In genomic region chr6:49189363-49189762, GRCm38 (mm10) we compare ENCODE assay signal across 10 mouse cellular contexts. TPM values are rescaled to one million over a fixed set of nuclear protein-coding genes. Genes with fewer than 3 reads are reported as not detected.
DNase-seq lines count a peak whose midpoint lies in the region; ATAC-seq and TF ChIP-seq lines count a peak whose summit lies in the region.
"Had no signal": no experiment of that assay in that cellular context is flagged by ENCODE, and none has a peak within 500 bp of the region (broad histone marks: within the 10 kb centered on the region; RNA-seq: fewer than 3 reads in every experiment).

No protein-coding gene starts in this region.

- no peak for TF ChIP-seq EP300 in liver, postnatal 0 days (IDR thresholded peaks at IDR 0.05; ENCODE audit: low read depth)

- ATAC-seq in kidney, postnatal 0 days (replicated peaks; ENCODE audit: low FRiP score, low read depth): no peak
- no peak for ATAC-seq in kidney, embryonic 14.5 days (ENCODE audit: low FRiP score, low TSS enrichment)
- ATAC-seq in liver, postnatal 0 days: no peak
- ATAC-seq in erythroblast, adult 5-6 weeks (replicated peaks; ENCODE audit: low FRiP score, poor library complexity, severe bottlenecking): no peak

- no peaks in the 10 kb centered on the region for H3K9me3 ChIP-seq in kidney, postnatal 0 days (replicated peaks; ENCODE audit: low read length)
- H3K9me3 ChIP-seq in kidney, embryonic 14.5 days (ENCODE audit: control insufficient read depth, low read length): no peaks in the 10 kb centered on the region
- H3K9me3 ChIP-seq in E14TG2a.4 (ENCODE audit: low read length): no peaks in the 10 kb centered on the region
- H3K9me3 ChIP-seq in liver, postnatal 0 days (ENCODE audit: low read length): peaks cover under 1% of the 10 kb centered on the region; the same call in 1 of the 2 replicates
- H3K9me3 ChIP-seq: heart, embryonic 15.5 days had no signal

- TF ChIP-seq CTCF in kidney, postnatal 0 days (IDR thresholded peaks at IDR 0.05; ENCODE audit: low read depth): peak; percentile 47; the same call in 1 of the 2 replicates
- TF ChIP-seq CTCF in E14TG2a.4 (conservative IDR thresholded peaks at IDR 0.05; ENCODE audit: low read length): peak; percentile 64
- peak; percentile 58 for TF ChIP-seq CTCF in liver, postnatal 0 days (IDR thresholded peaks at IDR 0.05; ENCODE audit: low read depth)

- H3K9ac ChIP-seq in kidney, postnatal 0 days (ENCODE audit: low read depth, low read length): no peak overlapping the region
- no peak overlapping the region for H3K9ac ChIP-seq in kidney, embryonic 14.5 days (ENCODE audit: low read depth, low read length)
- no peak overlapping the region for H3K9ac ChIP-seq in liver, postnatal 0 days (replicated peaks)
- H3K9ac ChIP-seq: heart, embryonic 15.5 days had no signal

- intact Hi-C loops in heart, postnatal 25 days (cut with DNase I): loop anchor here (5.0 kb wide), 1 partner anchor 132 kb away; no protein-coding TSS in a partner anchor

- H3K27me3 ChIP-seq in kidney, postnatal 0 days (ENCODE audit: insufficient read depth, low read length): no peaks in the 10 kb centered on the region
- H3K27me3 ChIP-seq in kidney, embryonic 14.5 days (ENCODE audit: control insufficient read depth, insufficient read depth, low read length): no peaks in the 10 kb centered on the region
- H3K27me3 ChIP-seq in E14TG2a.4 (ENCODE audit: insufficient read depth, low read length): no peaks in the 10 kb centered on the region
- H3K27me3 ChIP-seq in liver, postnatal 0 days (ENCODE audit: insufficient read depth, low read length): no peaks in the 10 kb centered on the region
- H3K27me3 ChIP-seq: heart, embryonic 15.5 days had no signal

- no peak overlapping the region for H3K4me3 ChIP-seq in kidney, postnatal 0 days (replicated peaks; ENCODE audit: low read depth, low read length)
- no peak overlapping the region for H3K4me3 ChIP-seq in kidney, embryonic 14.5 days (ENCODE audit: low read length)
- no peak overlapping the region for H3K4me3 ChIP-seq in E14TG2a.4 (replicated peaks; ENCODE audit: low read length)
- H3K4me3 ChIP-seq in liver, postnatal 0 days (ENCODE audit: low read depth, low read length): no peak overlapping the region
- H3K4me3 ChIP-seq: heart, embryonic 15.5 days had no signal

- H3K4me2 ChIP-seq in kidney, postnatal 0 days (ENCODE audit: low read length): no peak overlapping the region
- no peak overlapping the region for H3K4me2 ChIP-seq in kidney, embryonic 14.5 days (replicated peaks; ENCODE audit: low read depth, low read length)
- no peak overlapping the region for H3K4me2 ChIP-seq in liver, postnatal 0 days (ENCODE audit: low read depth, low read length)
- H3K4me2 ChIP-seq: heart, embryonic 15.5 days had no signal

- H3K36me3 ChIP-seq in kidney, postnatal 0 days (ENCODE audit: insufficient read depth, low read length): no peaks in the 10 kb centered on the region
- H3K36me3 ChIP-seq in kidney, embryonic 14.5 days (ENCODE audit: control insufficient read depth, insufficient read depth, low read length): peaks cover 4% of the 10 kb centered on the region; the same call in 1 of the 2 replicates
- peaks cover 6% of the 10 kb centered on the region for H3K36me3 ChIP-seq in E14TG2a.4 (ENCODE audit: insufficient read depth, low read length)
- H3K36me3 ChIP-seq in liver, postnatal 0 days (replicated peaks; ENCODE audit: insufficient read depth, low read length): no peaks in the 10 kb centered on the region

- H3K4me1 ChIP-seq in kidney, postnatal 0 days (replicated peaks; ENCODE audit: insufficient read depth, low read length): no peaks in the 10 kb centered on the region
- peaks cover 4% of the 10 kb centered on the region; the same call in 1 of the 2 replicates for H3K4me1 ChIP-seq in kidney, embryonic 14.5 days (ENCODE audit: control insufficient read depth, insufficient read depth, low read length)
- peaks cover 41% of the 10 kb centered on the region for H3K4me1 ChIP-seq in E14TG2a.4 (replicated peaks; ENCODE audit: low read depth, low read length)
- H3K4me1 ChIP-seq in liver, postnatal 0 days (ENCODE audit: insufficient read depth): no peaks in the 10 kb centered on the region; the same call in 1 of the 2 replicates
- H3K4me1 ChIP-seq: heart, embryonic 15.5 days had no signal

- H3K27ac ChIP-seq in kidney, postnatal 0 days: no peak overlapping the region
- no peak overlapping the region for H3K27ac ChIP-seq in kidney, embryonic 14.5 days (ENCODE audit: low read depth, low read length)
- no peak overlapping the region for H3K27ac ChIP-seq in liver, postnatal 0 days (ENCODE audit: low read depth)
- H3K27ac ChIP-seq: heart, embryonic 15.5 days had no signal

- no peak for DNase-seq in kidney, postnatal 0 days (ENCODE audit: low spot score)
- DNase-seq in A20 (ENCODE audit: low read depth, low spot score): peak; percentile 55
- no peak for DNase-seq in liver, postnatal 0 days
- DNase-seq in heart, postnatal 25 days (ENCODE audit: low spot score): no peak
- no peak for DNase-seq in urinary bladder, postnatal 36 days (ENCODE audit: low spot score in 2 of 2)
- DNase-seq: adrenal gland, adult 8-10 months had no signal

RNA-seq across cellular contexts. Expression of gene Igf2bp3, which starts 25.4 kb away (rescaled TPM):
- 20.5 and 20.6 TPM in 2 replicates for polyA plus RNA-seq in kidney, postnatal 0 days (2015; fragmentation: Nextera tagmentation; extraction: Ambion mirVana)
- 56.0 and 73.4 TPM in 2 replicates for polyA plus RNA-seq in kidney, embryonic 14.5 days (2014; fragmentation: Nextera tagmentation; extraction: Ambion mirVana)
- 29.7 and 31.3 TPM in 2 replicates for polyA plus RNA-seq in liver, postnatal 0 days (2015; fragmentation: Nextera tagmentation; extraction: Ambion mirVana)
- total RNA-seq in erythroblast, adult 5-6 weeks (2015; ENCODE audit: low replicate concordance): not detected in 2 replicates
- total RNA-seq in erythroblast, adult 5-6 weeks (2017; ENCODE audit: low replicate concordance): not detected in 2 replicates
- total RNA-seq in heart, postnatal 25 days (2021): under 1 TPM; 0.34 to 0.36 TPM
